Mouse (Mus musculus) olfactory bulb, adult 2 months (tissue): ENCODE results near the gene Krt87. TPM values are rescaled to one million over a fixed set of nuclear protein-coding genes. Genes with fewer than 3 reads are reported as not detected.

Experiments used
- H3K27ac ChIP-seq: fragments of 200-500 bp; 2 replicates; pipeline ENCODE4 v1.5.1; 2012; ENCODE audit warnings: low read depth, low read length; ENCODE audit not compliant: insufficient read depth
- H3K4me1 ChIP-seq: fragments of 200-500 bp; 2 replicates; pipeline ENCODE4 v1.6.1; 2012; ENCODE audit warnings: low read length; ENCODE audit not compliant: control insufficient read depth, insufficient read depth
- H3K4me3 ChIP-seq: fragments of 200-500 bp; 2 replicates; pipeline ENCODE4 v1.5.1; 2012; ENCODE audit warnings: mild to moderate bottlenecking, low read depth, low read length, moderate library complexity; ENCODE audit not compliant: insufficient read depth
- CTCF ChIP-seq: fragments of 200-500 bp; IDR thresholded peaks from 2 replicates; pipeline ENCODE4 v1.5.1; 2012; ENCODE audit warnings: low read depth, mild to moderate bottlenecking, low read length, moderate library complexity; ENCODE audit not compliant: insufficient read depth
- POLR2A ChIP-seq: fragments of 200-500 bp; IDR thresholded peaks from 2 replicates; pipeline ENCODE4 v1.6.1; 2012; ENCODE audit warnings: mild to moderate bottlenecking, low read depth, low read length, moderate library complexity; ENCODE audit not compliant: insufficient read depth
- WGBS: fragments of 180-500 bp; shearing (Covaris S2); methylation state at CpG from one replicate; pipeline ENCODE4 v1.1.7; 2018; 5-methylcytosine and 5-hydroxymethylcytosine counted together
- polyA plus RNA-seq: library from polyadenylated mRNA; stranded (reverse); fragments of >200 nt; gene quantifications from 2 replicates; pipeline ENCODE4 v1.2.4, GENCODE M21; 2012; ENCODE audit warnings: low replicate concordance; ENCODE audit not compliant: missing spikeins, insufficient read depth, insufficient read length

Gene Krt87
- polyA plus RNA-seq, 1 experiment: not detected

DNA sequence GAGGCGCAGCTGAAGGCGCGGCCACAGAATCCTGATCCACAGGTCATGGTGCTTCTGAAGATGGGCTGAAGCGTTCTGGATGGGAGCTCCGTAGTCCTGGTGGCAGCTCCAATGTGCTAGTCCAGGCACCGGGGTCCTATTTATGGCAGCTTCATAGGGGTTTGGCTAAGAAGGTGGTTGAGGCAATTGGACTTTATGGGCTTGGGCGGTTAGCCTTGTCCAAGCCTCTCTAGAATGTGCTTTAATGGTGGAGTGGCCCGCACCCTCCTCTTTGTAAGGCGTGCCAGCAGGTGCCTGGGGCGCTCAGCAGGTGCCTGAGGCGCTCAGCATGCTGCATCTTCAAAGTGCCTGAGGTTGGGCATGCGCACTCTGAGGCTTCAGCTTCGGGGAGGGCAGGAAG is 25.0 kb upstream of the Krt87 start, which contains the start of gene Krt81:
TSS of gene Krt81 (minus strand) at position 101 of the 400 bp plus-strand sequence.
- Histone ChIP-seq H3K27ac (no peak within 1 kb of the TSS), H3K4me1 (peaks cover 2% of the 10 kb centered on the region; the same call in 1 of the 2 replicates), H3K4me3 (no peak within 1 kb of the TSS)
- TF ChIP-seq POLR2A (no peak), CTCF (no peak)
- 93% methylated on average over 13 of the region's 13 CpGs for WGBS

DNA sequence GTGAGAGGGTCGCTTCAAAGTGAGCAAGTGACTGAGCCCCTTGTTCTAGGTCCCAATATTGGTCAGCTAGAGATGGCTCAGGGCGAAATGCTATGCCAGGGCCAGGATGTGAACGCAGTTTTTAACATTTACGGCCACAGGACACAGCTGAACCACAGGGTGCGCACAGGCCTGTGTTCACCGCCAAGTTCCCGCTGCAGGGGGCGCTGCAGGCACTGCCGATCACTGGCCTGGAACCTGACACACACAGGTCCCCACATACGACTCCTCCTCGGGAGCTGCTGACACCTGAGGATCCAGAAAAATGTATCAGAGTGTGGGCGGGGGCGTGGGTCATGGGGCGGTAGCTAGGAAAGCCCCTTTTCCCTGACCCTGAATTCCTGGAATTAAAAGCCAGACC is 20.7 kb upstream of the Krt87 start:
- TF ChIP-seq POLR2A (no peak), CTCF (no peak)
- peaks cover 7% of the 10 kb centered on the region; the same call in 1 of the 2 replicates for H3K4me1 ChIP-seq
- H3K27ac ChIP-seq: no peak overlapping the region
- WGBS: 86% methylated on average over 14 of the region's 14 CpGs
- H3K4me3 ChIP-seq: no peak overlapping the region

DNA sequence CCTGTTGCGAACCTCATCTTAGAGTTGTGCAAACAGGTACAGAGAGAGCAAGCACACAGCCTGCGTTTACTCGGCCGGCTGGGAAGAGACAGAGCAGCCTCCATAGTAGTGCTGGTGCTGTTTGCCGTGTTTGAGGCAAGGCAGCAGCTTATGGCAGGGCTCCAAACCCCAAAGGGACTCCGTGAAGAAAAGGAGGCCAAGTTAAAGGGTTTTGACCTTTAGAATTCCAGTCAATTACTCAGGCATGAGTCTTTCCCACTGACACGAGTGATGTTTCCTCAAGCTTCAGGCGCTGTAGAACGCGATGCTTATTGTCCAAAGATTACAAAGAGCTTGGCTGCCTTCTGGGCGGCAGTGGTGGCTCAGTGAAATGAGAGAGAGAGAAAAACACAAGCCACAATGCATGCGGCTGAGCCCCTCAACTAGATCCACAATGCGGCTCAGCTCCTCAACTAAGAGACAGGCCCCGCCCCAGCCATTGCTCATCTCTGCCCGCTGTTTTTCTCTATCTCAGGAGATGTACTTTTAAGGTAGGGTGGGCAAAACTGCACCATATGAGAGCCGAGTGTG is 19.8 kb upstream of the Krt87 start:
- Histone ChIP-seq H3K27ac (no peak overlapping the region), H3K4me1 (peaks cover 8% of the 10 kb centered on the region; the same call in 1 of the 2 replicates), H3K4me3 (no peak overlapping the region)
- TF ChIP-seq POLR2A (no peak), CTCF (no peak)
- 39% methylated on average over 16 of the region's 16 CpGs for WGBS

DNA sequence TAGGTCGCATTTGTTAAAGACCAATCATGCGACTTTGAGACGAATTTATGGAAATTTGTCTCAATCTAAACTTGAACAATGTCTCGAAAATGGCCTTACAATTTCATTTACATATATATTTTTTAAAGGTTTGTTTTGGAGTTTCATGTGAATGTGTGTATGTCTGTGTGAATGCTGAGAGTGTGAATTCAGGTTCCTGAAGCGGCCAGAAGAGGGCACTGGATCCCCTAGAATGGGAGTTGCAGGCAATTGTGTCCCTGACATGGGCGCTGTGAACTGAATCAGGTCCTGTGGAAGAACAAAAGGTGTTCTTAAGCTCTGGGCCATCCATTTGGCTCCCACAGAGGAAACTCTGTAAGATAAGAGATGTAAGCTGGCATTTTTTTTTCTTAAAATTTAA is 17.3 kb upstream of the Krt87 start:
- TF ChIP-seq CTCF: no peak
- TF ChIP-seq POLR2A: no peak
- 94% methylated on average over 6 of the region's 6 CpGs for WGBS
- no peak overlapping the region for H3K27ac ChIP-seq
- peaks cover 13% of the 10 kb centered on the region; the same call in 1 of the 2 replicates for H3K4me1 ChIP-seq
- H3K4me3 ChIP-seq: no peak overlapping the region

DNA sequence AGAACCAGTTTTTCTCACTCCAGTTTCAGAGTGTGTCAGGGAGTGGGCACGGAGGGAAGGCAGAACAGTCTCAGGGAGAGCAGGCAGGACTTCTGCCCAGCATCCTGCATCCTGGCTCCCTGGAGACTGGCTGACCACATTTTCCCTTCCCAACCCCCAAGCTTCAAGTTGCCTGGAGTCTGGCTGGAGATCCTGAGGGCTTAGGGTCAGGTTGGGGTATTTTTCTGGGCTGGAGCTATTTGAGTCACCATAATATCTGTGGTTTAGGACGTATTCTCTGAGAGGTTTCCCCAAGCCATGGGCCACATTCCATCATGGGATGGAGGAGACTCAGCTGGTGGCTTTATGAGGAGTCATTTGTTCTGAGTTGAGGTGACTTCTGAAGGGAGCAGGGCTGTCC is 16.7 kb upstream of the Krt87 start:
- Histone ChIP-seq H3K4me1 (peaks cover 13% of the 10 kb centered on the region; the same call in 1 of the 2 replicates), H3K27ac (no peak overlapping the region), H3K4me3 (no peak overlapping the region)
- WGBS: 93% methylated on average over 2 of the region's 2 CpGs
- TF ChIP-seq POLR2A: no peak
- TF ChIP-seq CTCF: no peak

DNA sequence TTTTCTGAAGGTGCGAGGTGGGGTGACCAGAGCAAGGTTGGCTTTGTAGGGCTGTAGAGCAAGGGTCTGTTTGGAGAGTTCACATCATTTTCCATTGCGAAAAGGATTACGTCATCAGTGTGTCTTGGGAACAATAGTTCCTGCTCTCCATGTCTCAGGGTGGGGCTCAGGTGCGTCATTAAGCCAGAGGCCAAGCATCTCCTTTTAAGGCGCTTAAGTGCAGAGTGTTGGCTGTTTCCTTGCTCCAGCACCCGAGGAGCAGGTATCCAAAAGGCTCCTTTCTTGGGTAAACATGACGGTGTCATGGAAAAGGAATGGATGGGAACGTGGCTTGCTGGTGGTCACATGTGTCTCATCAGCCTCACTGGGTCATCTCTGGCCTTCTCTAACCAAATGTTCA is 16.2 kb upstream of the Krt87 start:
- no peak for TF ChIP-seq POLR2A
- TF ChIP-seq CTCF: no peak
- WGBS: 93% methylated on average over 8 of the region's 8 CpGs
- Histone ChIP-seq H3K4me3 (no peak overlapping the region), H3K4me1 (peaks cover 13% of the 10 kb centered on the region; the same call in 1 of the 2 replicates), H3K27ac (no peak overlapping the region)

DNA sequence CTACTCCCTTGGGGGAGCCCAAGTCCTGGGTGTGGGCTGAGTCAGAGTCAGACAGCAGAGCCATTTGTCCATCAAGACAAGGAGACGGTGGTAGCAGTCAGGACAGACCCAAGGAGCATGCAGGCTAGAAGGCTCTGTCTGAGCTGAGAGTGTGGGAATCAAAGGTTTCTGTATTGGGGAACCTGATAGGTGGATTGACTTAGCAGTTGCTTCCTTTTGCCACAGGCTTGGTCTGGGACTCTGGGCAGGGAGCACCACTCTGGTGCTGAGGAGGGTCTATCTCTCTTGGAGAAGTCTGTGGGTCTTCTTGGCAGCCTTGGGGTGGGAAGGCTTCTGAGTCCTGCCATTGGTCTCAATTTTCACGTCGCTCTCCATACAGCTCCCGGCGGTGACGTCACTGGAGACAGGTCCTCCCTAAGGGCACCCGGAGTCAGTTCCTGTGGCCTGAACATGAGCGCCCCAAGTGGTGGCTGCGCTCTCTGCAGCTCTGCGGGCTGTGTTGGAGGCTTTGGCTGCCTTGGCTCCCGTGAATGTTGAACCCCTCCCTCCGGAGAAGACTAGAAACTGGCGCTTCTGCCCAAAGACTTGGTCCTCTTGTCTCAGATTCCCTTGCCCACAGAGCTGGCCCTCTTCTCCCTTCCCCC is 14.6 kb upstream of the Krt87 start:
- peak; percentile 82 for TF ChIP-seq CTCF
- TF ChIP-seq POLR2A: no peak
- Histone ChIP-seq H3K4me3 (no peak overlapping the region), H3K4me1 (peaks cover 7% of the 10 kb centered on the region; the same call in 1 of the 2 replicates), H3K27ac (no peak overlapping the region)
- WGBS: 12% methylated on average over 13 of the region's 13 CpGs

GRCm38 (mm10) chr15:101447444-101447843 is 8.8 kb upstream of the Krt87 start, which contains the start of gene Krt88:
Krt88 (plus strand) TSS chr15:101447744.
- Histone ChIP-seq H3K27ac (no peak within 1 kb of the TSS), H3K4me1 (no peaks in the 10 kb centered on the region), H3K4me3 (no peak within 1 kb of the TSS)
- no peak for TF ChIP-seq CTCF
- no peak for TF ChIP-seq POLR2A
- WGBS: 71% methylated on average over 2 of the region's 2 CpGs

DNA sequence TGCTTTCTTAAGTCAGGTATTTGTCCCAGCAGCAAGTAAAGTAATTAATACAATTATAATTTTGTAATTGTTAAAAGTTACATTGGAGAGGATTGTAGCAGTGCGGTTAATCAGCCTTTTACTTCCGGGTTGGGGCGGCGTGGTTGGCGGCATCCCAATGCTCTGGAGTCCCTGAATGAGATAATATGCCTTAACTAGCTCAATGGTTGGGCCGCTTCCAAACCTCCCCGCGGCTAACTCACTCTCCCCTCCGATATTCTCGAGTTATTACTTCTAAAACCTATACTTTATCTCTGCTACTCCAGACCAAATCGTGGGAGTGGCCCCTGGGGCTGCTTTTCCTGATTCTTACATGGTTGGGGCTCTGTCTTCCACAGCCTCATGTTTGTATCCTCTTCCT is 8.0 kb upstream of the Krt87 start:
- no peak overlapping the region for H3K4me3 ChIP-seq
- no peak for TF ChIP-seq CTCF
- TF ChIP-seq POLR2A: no peak
- 25% methylated on average over 11 of the region's 11 CpGs for WGBS

GRCm38 (mm10) chr15:101440837-101441236 is 2.2 kb upstream of the Krt87 start:
- H3K4me3 ChIP-seq: no peak overlapping the region
- TF ChIP-seq POLR2A (no peak), CTCF (no peak)
- WGBS: 78% methylated on average over 4 of the region's 4 CpGs
- H3K4me1 ChIP-seq: peaks cover 7% of the 10 kb centered on the region
- no peak overlapping the region for H3K27ac ChIP-seq

More for the DNA sequence above, 8.0 kb upstream of the Krt87 start:
- no peak overlapping the region for H3K27ac ChIP-seq
- no peaks in the 10 kb centered on the region for H3K4me1 ChIP-seq
